Mouse (Mus musculus) bone marrow, adult 2 months (tissue): Measurements from ENCODE around the gene Ipo4.

Experiments
- CTCF ChIP-seq: fragments of 200-500 bp; IDR thresholded peaks from 2 replicates; pipeline ENCODE4 v1.5.1; 2011; ENCODE audit warnings: low read length, control low read depth; ENCODE audit not compliant: control insufficient read depth, insufficient read depth
- POLR2A ChIP-seq: fragments of 200-500 bp; IDR thresholded peaks from 2 replicates; pipeline ENCODE4 v1.6.1; 2011; ENCODE audit warnings: low read depth, mild to moderate bottlenecking, control low read depth, low read length, borderline replicate concordance; ENCODE audit not compliant: control insufficient read depth

DNA sequence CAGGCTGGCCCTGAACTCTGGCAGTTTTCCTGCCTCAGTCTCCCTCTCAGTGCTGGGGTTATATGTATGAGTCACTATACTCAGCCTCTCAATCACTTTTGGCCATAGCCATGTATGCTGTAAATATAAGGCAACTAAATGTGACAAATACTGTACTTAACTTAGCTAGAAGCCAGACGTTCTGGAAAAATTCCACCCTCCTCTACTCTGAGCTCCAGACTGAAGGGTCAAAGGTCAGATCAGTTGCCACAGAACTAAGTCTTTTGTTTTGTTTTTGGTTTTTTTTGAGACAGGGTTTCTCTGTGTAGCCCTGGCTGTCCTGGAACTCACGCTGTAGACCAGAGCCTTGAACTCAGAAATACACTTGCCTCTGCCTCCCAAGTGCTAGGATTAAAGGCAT, 19.9 kb downstream of the Ipo4 start:
- no peak for TF ChIP-seq CTCF
- no peak for TF ChIP-seq POLR2A
